Mouse (Mus musculus): ENCODE measurements around the gene Iqgap2.
A peak's percentile ranks its signal among the peaks of the same experiment; 100 is the strongest.

Gene Iqgap2

DNA sequence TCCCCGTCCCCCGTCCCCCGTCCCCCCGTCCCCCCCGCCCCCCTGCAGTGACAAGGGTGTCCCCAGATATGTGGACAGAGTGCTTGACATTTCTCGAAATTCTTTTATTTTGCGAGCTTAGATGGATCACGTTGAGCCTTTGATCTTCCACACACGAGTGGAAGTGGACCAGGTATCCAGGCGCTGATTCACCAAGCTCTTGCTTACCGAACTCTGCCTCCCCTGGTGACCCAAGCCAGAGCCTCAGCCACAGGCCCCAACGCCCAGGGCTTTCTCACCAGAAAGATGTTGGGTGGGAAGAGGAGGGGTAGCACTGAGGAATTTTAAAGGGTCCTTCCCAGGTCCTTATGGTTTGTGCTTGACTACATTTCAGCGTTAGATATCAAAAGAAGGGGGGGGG lies 272.9 kb downstream of the Iqgap2 start:
- DNase-seq (ENCODE audit: low spot score in 2 of 2): no peak

DNA sequence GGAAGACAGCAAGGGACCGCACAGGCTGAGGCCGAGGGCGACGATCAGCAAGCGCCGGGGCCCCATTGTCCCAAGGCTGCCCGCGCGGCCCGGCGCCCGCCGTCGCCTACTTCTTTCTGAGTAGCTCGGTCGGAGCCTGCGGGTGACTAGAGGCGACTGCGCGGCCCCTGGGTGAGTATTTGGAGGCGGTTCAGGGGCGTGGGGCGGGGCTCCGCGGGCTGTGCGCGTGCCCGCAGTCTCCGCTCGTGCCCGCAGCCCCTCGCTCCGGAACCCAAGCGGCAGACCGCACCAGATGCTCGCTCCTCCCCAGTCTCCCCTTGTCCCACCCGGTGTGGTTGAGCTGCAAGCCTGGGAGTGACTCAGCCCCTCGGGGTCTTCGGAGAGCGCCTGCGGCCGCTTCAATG lies 273.4 kb downstream of the Iqgap2 start, which contains the start of gene F2r:
Gene F2r (minus strand): TSS at position 179 of the 404 bp plus-strand sequence.
- DNase-seq (ENCODE audit: low spot score in 2 of 2): peak; percentile 60 to 72

GRCm38 (mm10) chr13:95617671-95618171 lies 274.0 kb downstream of the Iqgap2 start:
- no peak for DNase-seq (ENCODE audit: low spot score in 2 of 2)

GRCm38 (mm10) chr13:95617082-95617670 lies 274.5 kb downstream of the Iqgap2 start:
- DNase-seq (ENCODE audit: low spot score in 2 of 2): no peak

GRCm38 (mm10) chr13:95616512-95616911 lies 275.2 kb downstream of the Iqgap2 start:
- DNase-seq (ENCODE audit: low spot score in 2 of 2): no peak

DNA sequence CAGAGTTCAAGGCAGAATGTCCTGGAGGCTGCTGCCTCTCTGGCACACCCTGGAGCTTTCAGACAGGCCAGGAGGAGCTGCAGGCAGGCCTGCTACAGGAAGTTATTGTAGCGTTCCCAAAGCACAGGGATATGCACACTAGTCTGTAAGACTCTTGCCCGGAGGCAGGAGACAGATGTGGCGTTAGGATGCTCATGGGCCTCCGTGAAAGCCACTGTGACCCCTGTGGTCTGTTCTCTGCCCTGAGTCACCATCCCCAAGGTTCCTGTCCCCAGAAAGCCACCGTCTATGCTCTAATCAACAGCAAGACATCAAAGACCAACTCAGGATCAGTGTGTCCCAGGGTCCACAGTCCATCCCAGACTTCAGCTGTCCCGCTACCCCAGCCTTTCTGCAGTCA lies 277.0 kb downstream of the Iqgap2 start:
- no peak for DNase-seq (ENCODE audit: low spot score in 2 of 2)

DNA sequence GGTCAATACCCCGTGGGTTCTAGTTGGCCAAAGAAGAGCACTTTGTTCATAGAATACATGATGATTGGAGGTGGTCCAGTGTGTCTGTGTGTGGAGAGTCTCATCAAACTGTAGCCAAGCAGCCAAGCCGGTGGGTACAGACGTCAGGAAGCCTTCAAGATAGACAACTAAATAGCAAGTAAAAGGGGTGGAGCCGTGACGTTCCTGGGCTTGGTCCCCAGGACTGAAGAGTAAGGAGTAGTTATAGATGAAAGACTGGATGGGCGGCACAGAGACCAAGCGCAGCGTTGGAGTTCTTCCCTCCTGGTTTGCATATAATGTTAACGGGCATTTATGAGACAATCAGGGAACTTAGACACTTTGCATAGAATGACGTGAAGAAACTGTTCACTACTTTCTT lies 279.5 kb downstream of the Iqgap2 start:
- DNase-seq (ENCODE audit: low spot score in 2 of 2): no peak

- DNase-seq (ENCODE audit: low spot score in 2 of 2): no peak
These were observed 280.0 kb downstream of the Iqgap2 start for GRCm38 (mm10) chr13:95611752-95612151.

- no peak for DNase-seq (ENCODE audit: low spot score in 2 of 2)
These were observed 280.7 kb downstream of the Iqgap2 start for GRCm38 (mm10) chr13:95610786-95611562.

DNA sequence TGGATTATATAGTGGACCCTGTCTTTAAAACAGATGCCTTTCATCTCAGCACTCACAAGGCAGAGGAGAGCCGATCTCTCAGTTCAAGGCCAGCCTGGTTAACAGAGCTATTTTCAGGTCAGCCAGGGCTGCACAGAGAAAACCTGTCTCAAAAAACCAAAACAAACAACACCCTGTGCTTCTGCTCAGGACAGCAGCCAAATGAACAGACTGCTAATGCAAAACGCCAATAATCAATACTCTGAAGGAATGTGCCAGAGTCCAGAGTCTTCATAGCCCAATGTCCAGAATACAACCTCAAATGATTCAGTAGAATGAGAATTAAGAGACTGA lies 282.7 kb downstream of the Iqgap2 start:
- no peak for DNase-seq (ENCODE audit: low spot score in 2 of 2)

DNA sequence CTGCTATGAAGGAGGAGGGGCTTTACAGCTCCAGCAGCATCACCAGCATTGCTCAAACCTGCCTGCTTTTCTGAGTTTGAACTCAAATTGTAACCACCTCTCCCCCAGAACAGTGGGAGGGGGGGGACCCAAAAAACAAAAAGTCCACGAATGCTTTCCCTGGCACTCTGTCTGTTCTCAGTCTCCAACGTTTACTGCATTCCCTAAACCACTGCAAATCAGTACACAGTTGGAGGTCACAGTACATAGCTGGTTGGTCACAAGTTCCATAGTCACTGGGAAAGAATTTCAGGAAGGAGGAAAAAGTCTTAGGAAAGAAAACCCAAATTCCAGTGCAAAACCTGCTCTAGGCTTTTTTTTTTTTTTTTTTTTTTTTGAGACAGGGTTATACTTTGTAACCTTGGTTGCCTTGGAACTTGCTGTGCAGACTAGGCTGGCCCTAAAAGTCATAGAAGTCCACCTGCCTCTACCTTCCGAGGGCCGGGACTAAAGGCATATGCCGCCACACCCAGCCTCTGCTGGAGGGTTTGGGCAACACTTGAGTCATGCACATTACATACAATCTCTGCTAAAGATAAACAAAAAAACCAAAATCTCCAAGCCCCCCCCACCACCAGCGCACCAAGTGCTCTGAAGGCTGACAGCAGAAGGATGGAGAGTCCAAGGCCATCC lies 283.2 kb downstream of the Iqgap2 start:
- DNase-seq (ENCODE audit: low spot score in 2 of 2): no peak

- no peak for DNase-seq (ENCODE audit: low spot score in 2 of 2)
These were observed 284.7 kb downstream of the Iqgap2 start for GRCm38 (mm10) chr13:95607019-95607418.

DNA sequence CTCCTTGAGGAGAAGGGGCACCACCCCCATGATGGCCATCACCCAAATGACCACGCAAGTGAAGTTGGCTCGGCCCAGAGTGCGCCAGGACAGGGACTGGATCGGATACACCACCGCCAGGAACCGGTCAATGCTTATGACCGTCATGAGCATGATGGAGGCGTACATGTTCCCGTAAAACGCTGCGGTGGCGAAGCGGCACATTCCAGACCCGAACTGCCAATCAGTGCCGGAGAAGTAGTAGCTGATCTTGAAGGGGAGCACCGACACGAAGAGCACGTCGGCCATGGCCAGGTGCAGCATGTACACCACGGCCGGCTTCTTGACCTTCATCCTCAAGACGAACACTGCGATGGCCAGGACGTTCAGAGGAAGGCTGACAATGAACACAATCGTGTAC lies 287.4 kb downstream of the Iqgap2 start:
- no peak for DNase-seq (ENCODE audit: low spot score in 2 of 2)

DNA sequence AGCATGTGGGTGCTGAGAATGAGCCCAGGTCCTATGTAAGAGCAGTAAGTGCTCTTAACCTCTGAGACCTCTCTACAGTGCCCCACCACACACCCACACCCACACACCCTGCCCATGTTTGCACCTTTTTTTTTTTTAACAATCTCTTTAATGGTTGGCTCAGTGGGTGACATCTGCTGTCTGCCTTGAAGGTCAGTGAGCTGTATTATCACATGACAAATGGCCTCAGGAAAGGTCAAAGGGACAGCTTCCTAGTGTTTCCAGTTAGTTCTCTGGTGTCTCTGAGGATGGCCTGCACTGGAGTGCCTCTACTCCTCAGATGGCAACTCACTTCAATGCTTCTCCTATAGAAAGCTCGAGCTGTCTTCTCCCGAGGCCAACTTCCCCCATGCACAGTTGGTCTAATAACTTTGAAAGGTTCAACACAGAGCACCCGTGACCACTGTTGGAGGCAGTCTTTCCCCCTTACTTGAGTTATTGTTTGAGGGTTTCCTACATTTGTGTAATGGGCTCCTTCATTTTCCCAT lies 291.8 kb downstream of the Iqgap2 start:
- no peak for DNase-seq (ENCODE audit: low spot score in 2 of 2)

DNA sequence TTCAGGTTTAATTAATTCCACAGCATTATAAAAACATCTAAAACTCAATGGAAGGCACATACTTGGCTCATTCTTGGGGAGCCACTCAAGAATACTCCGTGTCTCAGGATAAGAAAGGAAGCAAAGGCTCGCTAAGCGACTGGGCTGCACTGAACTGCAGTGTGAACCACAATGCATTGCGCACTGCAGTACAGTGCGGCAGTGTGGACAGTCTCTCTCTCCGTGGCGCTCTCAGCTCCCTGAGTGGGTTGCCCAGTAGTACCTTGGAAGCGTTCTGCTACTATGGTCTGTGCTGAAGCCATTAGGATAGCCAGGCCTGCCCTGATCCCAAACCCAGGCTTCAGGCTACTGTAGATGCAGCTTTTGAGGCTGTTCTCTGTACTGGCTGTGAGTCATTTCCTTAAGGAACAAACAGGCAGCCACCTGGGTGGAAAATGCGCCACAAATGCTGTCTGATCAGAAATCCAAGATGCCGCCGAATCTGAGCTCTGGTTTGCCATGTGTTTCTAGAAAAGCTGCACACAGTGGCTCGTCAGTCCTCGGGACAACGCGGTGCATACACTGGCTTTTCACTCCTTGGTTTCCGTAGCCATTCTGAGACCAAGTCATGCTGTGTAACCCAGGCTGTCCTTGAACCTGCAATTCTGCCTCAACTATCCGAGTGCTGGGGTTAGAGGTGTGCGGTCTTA lies 293.3 kb downstream of the Iqgap2 start:
- no peak for DNase-seq (ENCODE audit: low spot score in 2 of 2)

GRCm38 (mm10) chr13:95597578-95597977 lies 294.1 kb downstream of the Iqgap2 start:
- DNase-seq (ENCODE audit: low spot score in 2 of 2): no peak

DNA sequence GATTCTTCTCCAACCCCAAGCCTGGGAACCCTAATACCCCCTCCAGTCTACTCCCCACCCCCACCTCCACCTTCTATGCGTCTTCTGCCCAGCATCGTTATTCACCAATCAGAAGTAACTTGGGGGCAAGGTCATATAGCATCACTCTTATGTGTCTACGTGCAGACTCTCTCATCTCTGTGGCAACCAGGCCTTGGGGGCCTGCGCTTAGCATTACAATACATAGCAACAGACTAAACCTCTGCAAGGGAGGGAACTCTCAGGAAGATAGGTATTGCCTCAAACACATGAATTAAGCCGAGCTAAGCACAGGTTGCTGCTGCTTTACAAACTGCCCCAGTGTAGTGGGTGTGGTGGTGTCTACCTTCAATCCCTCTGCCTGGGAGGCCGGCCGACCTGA lies 295.0 kb downstream of the Iqgap2 start:
- no peak for DNase-seq (ENCODE audit: low spot score in 2 of 2)

GRCm38 (mm10) chr13:95595921-95596320 lies 295.8 kb downstream of the Iqgap2 start:
- no peak for DNase-seq (ENCODE audit: low spot score in 2 of 2)

GRCm38 (mm10) chr13:95595411-95595810 lies 296.3 kb downstream of the Iqgap2 start:
- DNase-seq (ENCODE audit: low spot score in 2 of 2): no peak

GRCm38 (mm10) chr13:95592860-95593259 lies 298.9 kb downstream of the Iqgap2 start:
- no peak for DNase-seq (ENCODE audit: low spot score in 2 of 2)

GRCm38 (mm10) chr13:95591606-95592005 lies 300.1 kb downstream of the Iqgap2 start:
- no peak for DNase-seq (ENCODE audit: low spot score in 2 of 2)

GRCm38 (mm10) chr13:95587628-95588027 lies 304.1 kb downstream of the Iqgap2 start:
- no peak for DNase-seq (ENCODE audit: low spot score in 2 of 2)

Measured in urinary bladder, adult 18-20 months (tissue).